Mouse (Mus musculus) right cerebral cortex, postnatal 14 days (tissue): ENCODE data around the gene P2rx4.

ENCODE experiments used
- DNase-seq: peaks from one replicate; pipeline ENCODE4 v3.0.0; 2022

P2rx4 gene

GRCm38 (mm10) chr5:122763271-122764031 lies 56.1 kb downstream of the P2rx4 start:
- DNase-seq, result no peak

GRCm38 (mm10) chr5:122764032-122764464 lies 56.7 kb downstream of the P2rx4 start:
- DNase-seq, result peak; percentile 59

GRCm38 (mm10) chr5:122767283-122767682 lies 59.9 kb downstream of the P2rx4 start:
- DNase-seq, result no peak

GRCm38 (mm10) chr5:122769101-122769568 lies 61.8 kb downstream of the P2rx4 start:
- DNase-seq, result no peak

- no peak for DNase-seq
Observed at GRCm38 (mm10) chr5:122770304-122770703, 63.0 kb downstream of the P2rx4 start.

- DNase-seq, result peak; percentile 24
Observed at GRCm38 (mm10) chr5:122770806-122771261, 63.5 kb downstream of the P2rx4 start.

- DNase-seq, result no peak
Observed at GRCm38 (mm10) chr5:122771428-122771827, 64.1 kb downstream of the P2rx4 start.

- no peak for DNase-seq
Observed at GRCm38 (mm10) chr5:122773756-122774155, 66.4 kb downstream of the P2rx4 start.

- no peak for DNase-seq
Observed at GRCm38 (mm10) chr5:122774743-122775611, 67.6 kb downstream of the P2rx4 start.

- no peak for DNase-seq
Observed at GRCm38 (mm10) chr5:122775646-122776286, 68.4 kb downstream of the P2rx4 start.

- DNase-seq, result no peak
Observed at GRCm38 (mm10) chr5:122777322-122777721, 70.0 kb downstream of the P2rx4 start.

GRCm38 (mm10) chr5:122778231-122779226 lies 71.2 kb downstream of the P2rx4 start:
- DNase-seq, result peak; percentile 41
